Mouse (Mus musculus) E14TG2a.4 (cell line): ENCODE measurements around the gene Tbxa2r.

Source experiments
- H3K27me3 ChIP-seq: 2 replicates; pipeline ENCODE4 v1.6.1; 2014; ENCODE audit warnings: low read length, control low read depth; ENCODE audit not compliant: insufficient read depth
- H3K36me3 ChIP-seq: 2 replicates; pipeline ENCODE4 v1.6.1; 2014; ENCODE audit warnings: low read length, control low read depth; ENCODE audit not compliant: insufficient read depth
- H3K4me1 ChIP-seq: replicated peaks from 2 replicates; pipeline ENCODE4 v1.6.1; 2014; ENCODE audit warnings: low read depth, low read length, control low read depth
- H3K4me3 ChIP-seq: replicated peaks from 2 replicates; pipeline ENCODE4 v1.5.1; 2014; ENCODE audit warnings: mild to moderate bottlenecking, low read length
- H3K9me3 ChIP-seq: 2 replicates; pipeline ENCODE4 v1.6.1; 2014; ENCODE audit warnings: low read length, control low read depth
- CTCF ChIP-seq: conservative IDR thresholded peaks from 2 replicates; pipeline ENCODE4 v1.5.1; 2014; ENCODE audit warnings: low read length
- NANOG ChIP-seq: IDR thresholded peaks from 2 replicates; pipeline ENCODE4 v1.6.1; 2014; ENCODE audit warnings: borderline replicate concordance, low read length, mixed read lengths
- POU5F1 ChIP-seq: IDR thresholded peaks from 2 replicates; pipeline ENCODE4 v1.6.1; 2014; ENCODE audit warnings: low read length, borderline replicate concordance

Tbxa2r gene

DNA sequence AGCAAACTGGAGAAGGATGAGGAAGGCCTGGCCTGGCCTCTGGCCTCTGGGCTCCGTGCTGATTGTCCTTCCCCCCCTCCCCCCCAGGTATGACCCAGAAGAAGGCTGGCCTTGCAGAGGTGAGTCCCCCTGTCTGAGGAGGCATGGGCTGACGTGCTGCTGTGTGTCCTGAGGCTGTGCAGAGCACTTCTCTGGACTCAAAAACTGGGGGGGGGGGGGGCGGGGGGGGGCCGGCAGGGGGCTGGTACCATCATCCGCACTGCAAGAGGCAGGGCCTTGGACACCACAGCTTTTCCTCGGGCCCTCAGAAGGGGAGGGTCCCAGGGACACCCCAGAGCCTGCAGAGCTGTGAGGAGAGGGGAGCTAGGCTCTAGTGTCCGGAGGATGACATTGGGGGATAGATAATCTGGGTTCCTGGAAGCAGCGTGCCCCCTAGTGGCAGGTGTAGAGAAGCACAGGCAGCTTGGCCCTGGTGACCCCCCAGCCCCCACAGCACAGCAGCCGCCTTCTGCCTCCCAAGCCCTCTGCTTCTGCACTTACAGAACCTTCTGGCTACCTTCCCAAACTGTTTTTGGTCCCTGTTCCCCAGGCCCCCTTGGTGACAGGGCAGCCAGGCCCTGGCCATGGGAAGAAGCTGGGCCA lies 23.8 kb upstream of the Tbxa2r start:
- TF ChIP-seq POU5F1 (no peak), NANOG (no peak), CTCF (peak; percentile 72)

GRCm38 (mm10) chr10:81305663-81306062 lies 22.9 kb upstream of the Tbxa2r start:
- H3K36me3 ChIP-seq: peaks cover 84% of the 10 kb centered on the region
- no peak for TF ChIP-seq NANOG
- no peak for TF ChIP-seq CTCF
- no peak for TF ChIP-seq POU5F1
- H3K4me3 ChIP-seq: no peak overlapping the region
- no peaks in the 10 kb centered on the region for H3K27me3 ChIP-seq
- H3K4me1 ChIP-seq: peaks cover 93% of the 10 kb centered on the region
- H3K9me3 ChIP-seq: no peaks in the 10 kb centered on the region

More for the DNA sequence above, 23.8 kb upstream of the Tbxa2r start:
- Histone ChIP-seq H3K36me3 (peaks cover 77% of the 10 kb centered on the region), H3K4me1 (peaks cover 93% of the 10 kb centered on the region), H3K4me3 (no peak overlapping the region), H3K9me3 (no peaks in the 10 kb centered on the region), H3K27me3 (no peaks in the 10 kb centered on the region)

DNA sequence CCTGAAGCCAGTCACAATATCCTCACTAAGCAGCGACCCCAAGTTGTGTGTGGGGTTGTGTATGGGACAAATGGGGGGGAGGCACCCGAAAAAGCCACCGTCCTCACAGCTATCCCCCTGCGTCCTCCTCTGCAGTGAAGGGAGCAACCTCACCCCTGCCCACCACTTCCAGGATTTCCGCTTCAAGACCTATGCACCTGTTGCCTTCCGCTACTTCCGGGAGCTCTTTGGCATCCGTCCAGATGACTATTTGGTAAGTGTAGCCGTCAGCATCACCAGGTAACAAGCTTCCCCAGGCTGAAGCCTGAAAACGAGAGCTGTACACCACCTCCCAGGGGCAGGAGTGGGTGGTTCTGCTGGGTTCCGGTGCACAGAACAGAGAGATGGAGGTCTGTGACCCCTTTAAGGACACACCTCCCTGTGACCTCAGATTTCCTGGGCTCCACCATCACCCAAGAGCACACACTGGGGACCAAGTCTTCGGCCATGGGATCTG lies 22.3 kb upstream of the Tbxa2r start:
- Histone ChIP-seq H3K4me3 (no peak overlapping the region), H3K27me3 (no peaks in the 10 kb centered on the region), H3K36me3 (peaks cover 87% of the 10 kb centered on the region), H3K9me3 (no peaks in the 10 kb centered on the region), H3K4me1 (peaks cover 94% of the 10 kb centered on the region)
- TF ChIP-seq NANOG (no peak), CTCF (no peak), POU5F1 (no peak)

DNA sequence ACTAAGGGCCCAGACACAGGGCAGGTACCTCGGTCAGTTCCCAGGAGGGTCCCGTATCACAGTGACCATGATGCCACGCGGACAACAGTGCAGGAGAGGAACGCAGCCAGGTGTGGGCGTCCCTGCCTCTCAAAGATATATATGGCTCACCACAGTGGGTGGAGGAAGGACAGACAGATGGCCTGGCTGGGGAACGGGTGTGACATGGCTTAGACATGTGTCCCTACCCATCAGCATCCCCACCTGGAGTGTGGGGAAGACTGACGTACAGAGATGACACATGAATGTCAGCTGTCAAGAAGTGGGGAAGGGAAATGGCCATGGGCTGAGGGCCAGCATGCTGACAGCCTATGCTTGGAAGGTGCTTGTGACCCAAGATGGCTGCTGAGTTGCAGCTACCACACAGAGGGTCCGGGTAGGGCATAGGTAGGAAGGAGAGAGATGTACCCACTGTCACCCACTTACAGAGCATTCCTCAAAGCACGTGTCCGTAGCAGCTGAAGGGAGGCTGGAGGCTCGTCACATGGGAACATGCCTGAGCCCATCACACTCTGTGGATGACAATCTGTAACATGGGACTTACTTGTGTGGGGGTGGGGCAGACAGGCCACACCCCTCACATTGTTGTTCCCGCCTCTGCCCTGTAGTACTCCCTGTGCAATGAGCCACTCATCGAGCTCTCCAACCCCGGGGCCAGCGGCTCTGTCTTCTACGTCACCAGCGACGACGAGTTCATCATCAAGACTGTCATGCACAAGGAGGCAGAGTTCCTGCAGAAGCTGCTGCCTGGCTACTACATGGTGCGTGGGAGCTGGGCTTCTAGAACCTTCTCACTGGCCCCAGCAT lies 21.5 kb upstream of the Tbxa2r start:
- H3K9me3 ChIP-seq: no peaks in the 10 kb centered on the region
- peaks cover 87% of the 10 kb centered on the region for H3K36me3 ChIP-seq
- H3K4me3 ChIP-seq: no peak overlapping the region
- peaks cover 94% of the 10 kb centered on the region for H3K4me1 ChIP-seq
- TF ChIP-seq NANOG (no peak), POU5F1 (no peak), CTCF (no peak)
- no peaks in the 10 kb centered on the region for H3K27me3 ChIP-seq

DNA sequence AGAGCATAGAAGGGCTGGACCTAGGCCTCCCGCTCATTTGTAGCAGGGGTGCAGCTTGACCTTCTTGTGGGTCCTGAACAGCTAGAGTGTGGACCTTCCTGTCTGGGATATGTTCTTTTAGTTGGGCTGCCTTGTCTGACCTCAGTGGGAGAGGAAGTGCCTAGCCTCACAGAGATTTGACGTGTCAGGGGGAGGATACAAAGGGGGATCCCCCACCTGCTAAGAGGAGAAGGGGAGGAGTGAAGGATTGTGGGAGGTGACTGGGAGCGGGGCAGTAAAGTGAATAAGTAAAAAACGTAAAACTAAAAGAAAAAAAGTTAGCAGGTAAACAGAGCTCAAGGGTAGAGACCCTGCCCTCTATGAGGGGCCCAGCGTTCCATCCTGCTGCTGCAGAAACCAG lies 19.0 kb upstream of the Tbxa2r start:
- Histone ChIP-seq H3K9me3 (no peaks in the 10 kb centered on the region), H3K36me3 (peaks cover 96% of the 10 kb centered on the region), H3K4me3 (no peak overlapping the region), H3K27me3 (no peaks in the 10 kb centered on the region), H3K4me1 (peaks cover 94% of the 10 kb centered on the region)
- TF ChIP-seq NANOG (no peak), POU5F1 (no peak), CTCF (no peak)

GRCm38 (mm10) chr10:81313581-81313980 lies 14.9 kb upstream of the Tbxa2r start:
- peak overlapping the region; percentile 41 for H3K4me3 ChIP-seq
- TF ChIP-seq POU5F1 (no peak), NANOG (no peak), CTCF (no peak)
- peaks cover 90% of the 10 kb centered on the region for H3K36me3 ChIP-seq
- no peaks in the 10 kb centered on the region for H3K9me3 ChIP-seq
- H3K4me1 ChIP-seq: peaks cover 97% of the 10 kb centered on the region
- no peaks in the 10 kb centered on the region for H3K27me3 ChIP-seq

GRCm38 (mm10) chr10:81314201-81314600 lies 14.3 kb upstream of the Tbxa2r start:
- H3K4me1 ChIP-seq: peaks cover 97% of the 10 kb centered on the region
- no peak for TF ChIP-seq POU5F1
- TF ChIP-seq NANOG: no peak
- no peak for TF ChIP-seq CTCF
- H3K36me3 ChIP-seq: peaks cover 90% of the 10 kb centered on the region
- no peak overlapping the region for H3K4me3 ChIP-seq
- H3K9me3 ChIP-seq: no peaks in the 10 kb centered on the region
- H3K27me3 ChIP-seq: no peaks in the 10 kb centered on the region

DNA sequence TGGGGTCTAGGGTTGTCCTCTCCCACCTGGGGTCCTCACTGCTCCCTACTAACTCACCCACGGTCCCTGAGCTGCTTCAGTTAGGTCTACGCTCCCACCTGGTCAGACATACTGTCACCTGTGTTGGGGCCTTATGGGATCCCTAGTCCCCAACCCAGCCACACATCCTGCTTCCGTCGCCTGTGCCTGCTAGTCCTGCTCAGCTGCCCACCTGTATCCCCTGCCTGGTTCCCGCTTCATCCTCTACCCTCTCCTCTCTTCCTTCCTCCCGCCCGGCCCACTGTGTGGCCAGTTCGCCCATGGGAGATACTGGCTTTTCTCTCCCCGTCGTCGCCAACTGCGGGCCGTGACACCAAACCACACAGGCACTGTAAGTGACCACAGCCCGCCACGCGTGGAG lies 12.9 kb upstream of the Tbxa2r start:
- Histone ChIP-seq H3K36me3 (peaks cover 79% of the 10 kb centered on the region), H3K27me3 (no peaks in the 10 kb centered on the region), H3K4me1 (peaks cover 92% of the 10 kb centered on the region), H3K9me3 (no peaks in the 10 kb centered on the region), H3K4me3 (no peak overlapping the region)
- no peak for TF ChIP-seq POU5F1
- TF ChIP-seq CTCF: no peak
- TF ChIP-seq NANOG: no peak
